Mouse (Mus musculus) hindbrain, embryonic 15.5 days (tissue): ENCODE results near the gene Myl3. TPM values are rescaled to one million over a fixed set of nuclear protein-coding genes. Genes with fewer than 3 reads are reported as not detected.

Experiments
- ATAC-seq: fragments of 200-750 bp; cut with Nextera tagmentation; 2 replicates; pipeline ENCODE4 v1.8.0; 2017; ENCODE audit warnings: low read depth, moderate number of reproducible peaks, moderate TSS enrichment; ENCODE audit not compliant: low FRiP score
- H3K27ac ChIP-seq: fragments of 300-500 bp; sonication (generic); replicated peaks from 2 replicates; pipeline ENCODE4 v1.5.1; 2015; ENCODE audit warnings: mild to moderate bottlenecking, inconsistent platforms
- H3K27me3 ChIP-seq: fragments of 300-500 bp; sonication (generic); 2 replicates; pipeline ENCODE4 v1.6.1; 2015; ENCODE audit warnings: control low read depth, inconsistent platforms
- H3K36me3 ChIP-seq: fragments of 300-500 bp; sonication (generic); 2 replicates; pipeline ENCODE4 v1.6.1; 2015; ENCODE audit warnings: control low read depth, inconsistent platforms
- H3K4me1 ChIP-seq: fragments of 300-500 bp; sonication (generic); replicated peaks from 2 replicates; pipeline ENCODE4 v1.6.1; 2015; ENCODE audit warnings: control low read depth, inconsistent platforms
- H3K4me2 ChIP-seq: fragments of 300-500 bp; sonication (generic); 2 replicates; pipeline ENCODE4 v1.6.1; 2015; ENCODE audit warnings: moderate library complexity, mild to moderate bottlenecking, inconsistent platforms
- H3K4me3 ChIP-seq: fragments of 300-500 bp; sonication (generic); 2 replicates; pipeline ENCODE4 v1.5.1; 2015; ENCODE audit warnings: mild to moderate bottlenecking, inconsistent platforms
- H3K9ac ChIP-seq: fragments of 300-500 bp; sonication (generic); 2 replicates; pipeline ENCODE4 v1.6.1; 2015; ENCODE audit warnings: inconsistent platforms
- H3K9me3 ChIP-seq: fragments of 300-500 bp; sonication (generic); 2 replicates; pipeline ENCODE4 v1.6.1; 2016; ENCODE audit warnings: control low read depth, inconsistent platforms
- WGBS: fragments of 180-500 bp; shearing (Covaris S2); methylation state at CpG from one replicate; pipeline ENCODE4 v1.1.7; 2015; 5-methylcytosine and 5-hydroxymethylcytosine counted together
- polyA plus RNA-seq: library from polyadenylated mRNA; unstranded; fragments of >200 nt; fragmentation: Nextera tagmentation; extraction: Ambion mirVana; gene quantifications from 2 replicates; pipeline ENCODE4 v1.2.1, GENCODE M21; 2015

Myl3 gene
- polyA plus RNA-seq, 1 experiment from 2014 or later: 0.17 TPM

GRCm38 (mm10) chr9:110797013-110797412, 55.4 kb downstream of the Myl3 start:
- WGBS: 84% methylated on average over 10 of the region's 10 CpGs
- Histone ChIP-seq H3K9me3 (no peaks in the 10 kb centered on the region), H3K27ac (no peak overlapping the region), H3K36me3 (no peaks in the 10 kb centered on the region), H3K4me1 (no peaks in the 10 kb centered on the region), H3K27me3 (no peaks in the 10 kb centered on the region), H3K4me2 (no peak overlapping the region), H3K4me3 (no peak overlapping the region), H3K9ac (no peak overlapping the region)
- ATAC-seq: no peak

GRCm38 (mm10) chr9:110797866-110798265, 56.2 kb downstream of the Myl3 start, which contains the start of gene Prss42:
Gene Prss42 (plus strand): TSS chr9:110798166.
- H3K9ac ChIP-seq: no peak within 1 kb of the TSS
- H3K9me3 ChIP-seq: no peaks in the 10 kb centered on the region
- H3K4me2 ChIP-seq: no peak within 1 kb of the TSS
- no peaks in the 10 kb centered on the region for H3K36me3 ChIP-seq
- H3K4me3 ChIP-seq: no peak within 1 kb of the TSS
- no peaks in the 10 kb centered on the region for H3K27me3 ChIP-seq
- no peak for ATAC-seq
- H3K4me1 ChIP-seq: no peaks in the 10 kb centered on the region
- 92% methylated on average over 14 of the region's 14 CpGs for WGBS
- no peak within 1 kb of the TSS for H3K27ac ChIP-seq

- H3K9ac ChIP-seq: no peak overlapping the region
- H3K4me2 ChIP-seq: no peak overlapping the region
- H3K4me1 ChIP-seq: no peaks in the 10 kb centered on the region
- H3K27ac ChIP-seq: no peak overlapping the region
- WGBS: 93% methylated on average over 8 of the region's 8 CpGs
- H3K27me3 ChIP-seq: no peaks in the 10 kb centered on the region
- no peak for ATAC-seq
- no peaks in the 10 kb centered on the region for H3K9me3 ChIP-seq
- H3K36me3 ChIP-seq: no peaks in the 10 kb centered on the region
- no peak overlapping the region for H3K4me3 ChIP-seq
These were observed 59.3 kb downstream of the Myl3 start for GRCm38 (mm10) chr9:110800834-110801479.

- no peak for ATAC-seq
- Histone ChIP-seq H3K4me3 (no peak overlapping the region), H3K27me3 (no peaks in the 10 kb centered on the region), H3K4me2 (no peak overlapping the region), H3K9ac (no peak overlapping the region), H3K27ac (no peak overlapping the region), H3K4me1 (no peaks in the 10 kb centered on the region), H3K36me3 (no peaks in the 10 kb centered on the region), H3K9me3 (no peaks in the 10 kb centered on the region)
- WGBS: 73% methylated on average over 4 of the region's 4 CpGs
These were observed 61.6 kb downstream of the Myl3 start for GRCm38 (mm10) chr9:110803294-110803693.

GRCm38 (mm10) chr9:110810051-110810450, 68.4 kb downstream of the Myl3 start:
- no peak for ATAC-seq
- Histone ChIP-seq H3K27ac (no peak overlapping the region), H3K4me2 (no peak overlapping the region), H3K4me1 (no peaks in the 10 kb centered on the region), H3K27me3 (no peaks in the 10 kb centered on the region), H3K4me3 (no peak overlapping the region), H3K36me3 (no peaks in the 10 kb centered on the region), H3K9me3 (no peaks in the 10 kb centered on the region), H3K9ac (no peak overlapping the region)
- 92% methylated on average over 4 of the region's 4 CpGs for WGBS

GRCm38 (mm10) chr9:110813789-110814188, 72.1 kb downstream of the Myl3 start, which contains the start of gene Prss44:
Gene Prss44 (plus strand): TSS chr9:110813994.
- Histone ChIP-seq H3K27ac (no peak within 1 kb of the TSS), H3K4me2 (no peak within 1 kb of the TSS), H3K9me3 (no peaks in the 10 kb centered on the region), H3K9ac (no peak within 1 kb of the TSS), H3K4me3 (no peak within 1 kb of the TSS), H3K27me3 (no peaks in the 10 kb centered on the region), H3K4me1 (no peaks in the 10 kb centered on the region), H3K36me3 (no peaks in the 10 kb centered on the region)
- ATAC-seq: no peak
- 65% methylated on average over 18 of the region's 18 CpGs for WGBS

Other genes with a start within 250 kb of the Myl3 start
- gene Setd2, start 209.3 kb upstream of the Myl3 start, polyA plus RNA-seq: 30.5 and 31.6 TPM in 2 replicates
- gene Nradd, start 117.4 kb upstream of the Myl3 start, polyA plus RNA-seq: 31.1 and 31.7 TPM in 2 replicates
- gene Nbeal2, start 87.7 kb upstream of the Myl3 start, polyA plus RNA-seq: 3.5 and 4.3 TPM in 2 replicates
- 103 and 107 TPM in 2 replicates for gene Ccdc12, start 85.4 kb upstream of the Myl3 start, polyA plus RNA-seq
- 11.0 and 12.0 TPM in 2 replicates for gene Pth1r, start 5.3 kb downstream of the Myl3 start, polyA plus RNA-seq
- not detected in 2 replicates for gene Prss42, start 56.3 kb downstream of the Myl3 start, polyA plus RNA-seq
- not detected in 2 replicates for gene Prss44, start 72.1 kb downstream of the Myl3 start, polyA plus RNA-seq
- gene Prss43, start 84.8 kb downstream of the Myl3 start, polyA plus RNA-seq: not detected in 2 replicates
- gene Prss45, start 92.7 kb downstream of the Myl3 start, polyA plus RNA-seq: 0.13 TPM in 1 of 2 replicates, not detected in the other
- not detected in 2 replicates for gene Prss46, start 102.6 kb downstream of the Myl3 start, polyA plus RNA-seq
- 0.36 and 0.41 TPM in 2 replicates for gene Prss50, start 116.1 kb downstream of the Myl3 start, polyA plus RNA-seq
- gene Als2cl, start 138.0 kb downstream of the Myl3 start, polyA plus RNA-seq: 2.2 and 3.1 TPM in 2 replicates
- 4.2 and 4.7 TPM in 2 replicates for gene Tmie, start 138.3 kb downstream of the Myl3 start, polyA plus RNA-seq
- gene Fam240a, start 175.0 kb downstream of the Myl3 start, polyA plus RNA-seq: not detected in 2 replicates
- 0.22 and 0.37 TPM in 2 replicates for gene Tdgf1, start 204.3 kb downstream of the Myl3 start, polyA plus RNA-seq
- 0.80 and 2.4 TPM in 2 replicates for gene Lrrc2, start 209.7 kb downstream of the Myl3 start, polyA plus RNA-seq
- gene Rtp3, start 248.7 kb downstream of the Myl3 start, polyA plus RNA-seq: not detected in 2 replicates